Mouse (Mus musculus) left cerebral cortex, adult 18-20 months (tissue): ENCODE results near the gene Aoc3. TPM values are rescaled to one million over a fixed set of nuclear protein-coding genes. Genes with fewer than 3 reads are reported as not detected.
A peak's percentile ranks its signal among the peaks of the same experiment; 100 is the strongest.
"Not testable (repeated sequence)": the region's sequence is repeated elsewhere in the genome, so short reads cannot be mapped to it uniquely, and the experiment has no call there.

Experiments
- DNase-seq, 2 experiments: peaks; one replicate each; pipeline ENCODE4 v3.0.0; 2021 to 2022; ENCODE audit warnings: low spot score in 2 of 2, mixed read lengths in 1 of 2
- total RNA-seq, 2 experiments: library from RNA; stranded (reverse); gene quantifications; 2 replicates each; pipeline ENCODE4 v1.2.3; 2021

The Aoc3 gene
- total RNA-seq, 2 experiments from 2014 or later: 0.61 to 0.74 TPM

GRCm38 (mm10) chr11:101327311-101327710 lies 3.1 kb upstream of the Aoc3 start:
- no peak for DNase-seq

GRCm38 (mm10) chr11:101328941-101329635 lies 1.3 kb upstream of the Aoc3 start:
- peak in 1 of 2 experiments; percentile 32 for DNase-seq

- DNase-seq: not testable (repeated sequence)
Measured at GRCm38 (mm10) chr11:101330961-101331360, 556 bp downstream of the Aoc3 start.

GRCm38 (mm10) chr11:101332537-101332936 lies 2.1 kb downstream of the Aoc3 start:
- DNase-seq: no peak

GRCm38 (mm10) chr11:101334023-101334422 lies 3.6 kb downstream of the Aoc3 start:
- DNase-seq: no peak

GRCm38 (mm10) chr11:101334516-101334915 lies 4.1 kb downstream of the Aoc3 start:
- no peak for DNase-seq

- DNase-seq: no peak
Measured at GRCm38 (mm10) chr11:101335685-101336084, 5.3 kb downstream of the Aoc3 start.

GRCm38 (mm10) chr11:101338123-101338760 lies 7.8 kb downstream of the Aoc3 start:
- no peak for DNase-seq

- DNase-seq: no peak
Measured at GRCm38 (mm10) chr11:101347083-101347775, 16.8 kb downstream of the Aoc3 start.

GRCm38 (mm10) chr11:101348774-101349173 lies 18.4 kb downstream of the Aoc3 start:
- DNase-seq: no peak

GRCm38 (mm10) chr11:101349216-101349615 lies 18.8 kb downstream of the Aoc3 start:
- DNase-seq: no peak

GRCm38 (mm10) chr11:101351100-101351720 lies 20.8 kb downstream of the Aoc3 start:
- no peak for DNase-seq

GRCm38 (mm10) chr11:101351721-101352111 lies 21.3 kb downstream of the Aoc3 start:
- no peak for DNase-seq

- no peak for DNase-seq
Measured at GRCm38 (mm10) chr11:101353436-101353835, 23.0 kb downstream of the Aoc3 start.

GRCm38 (mm10) chr11:101354438-101355010 lies 24.1 kb downstream of the Aoc3 start:
- DNase-seq: no peak

- DNase-seq: no peak
Measured at GRCm38 (mm10) chr11:101355916-101356315, 25.5 kb downstream of the Aoc3 start.

GRCm38 (mm10) chr11:101357505-101358182 lies 27.2 kb downstream of the Aoc3 start:
- DNase-seq: no peak

GRCm38 (mm10) chr11:101359776-101360175 lies 29.4 kb downstream of the Aoc3 start:
- DNase-seq: no peak

- no peak for DNase-seq
Measured at GRCm38 (mm10) chr11:101360651-101361113, 30.3 kb downstream of the Aoc3 start.

- no peak for DNase-seq
Measured at GRCm38 (mm10) chr11:101364531-101364931, 34.1 kb downstream of the Aoc3 start.
